Mouse (Mus musculus) ovary, postnatal 10 days (tissue): ENCODE measurements at regions not wholly inside any gene's neighbourhood (a gene's known extent, or its start where the extent isn't known, plus 50 kb on each side); places are given as distances from the start of the nearest gene placed in this dataset.
A peak's percentile ranks its signal among the peaks of the same experiment; 100 is the strongest.
"Not testable (repeated sequence)": the region's sequence is repeated elsewhere in the genome, so short reads cannot be mapped to it uniquely, and the experiment has no call there.

ENCODE experiments used
- DNase-seq: peaks from one replicate; pipeline ENCODE4 v3.0.0; 2022; ENCODE audit warnings: low spot score

DNA sequence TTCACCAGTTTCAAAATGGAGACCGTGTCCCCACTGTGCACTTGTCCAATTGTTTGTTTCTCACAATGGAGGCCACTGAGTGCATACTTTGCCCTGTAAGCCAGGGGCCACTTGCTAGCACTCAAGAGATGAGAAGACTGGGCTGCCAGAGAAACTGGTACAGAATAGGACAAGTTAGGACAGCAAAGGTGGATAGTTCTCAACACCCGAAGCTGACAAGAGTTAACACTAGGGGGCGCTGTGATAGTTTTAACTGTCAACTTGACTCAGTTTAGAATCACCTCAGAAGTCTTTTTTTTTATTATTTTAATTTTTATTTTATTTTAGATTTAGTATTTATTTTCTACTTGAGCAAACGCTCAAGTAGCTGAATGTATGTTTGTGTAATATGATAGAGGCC is 188.2 kb upstream of the Asap2 start:
- DNase-seq: not testable (repeated sequence)

DNA sequence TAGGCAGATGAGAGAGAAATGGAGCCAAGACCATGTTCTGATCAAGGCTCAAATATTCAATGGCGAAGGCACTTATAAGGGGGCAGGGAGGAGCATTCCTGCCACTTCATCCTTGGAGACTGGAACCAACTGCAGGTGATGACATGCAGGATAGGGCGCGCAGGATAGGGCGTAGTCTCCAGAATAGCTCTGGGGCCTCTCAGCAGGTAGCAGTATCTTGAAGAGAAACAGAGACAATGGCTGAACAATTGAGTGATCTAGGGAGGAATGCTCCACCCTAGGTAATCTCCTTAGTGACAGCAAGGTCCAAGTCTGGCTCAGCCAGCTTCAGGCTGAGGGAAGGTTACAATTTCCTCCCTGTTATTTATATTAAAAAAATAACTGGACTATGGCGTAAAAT is 184.8 kb upstream of the Asap2 start:
- not testable (repeated sequence) for DNase-seq

DNA sequence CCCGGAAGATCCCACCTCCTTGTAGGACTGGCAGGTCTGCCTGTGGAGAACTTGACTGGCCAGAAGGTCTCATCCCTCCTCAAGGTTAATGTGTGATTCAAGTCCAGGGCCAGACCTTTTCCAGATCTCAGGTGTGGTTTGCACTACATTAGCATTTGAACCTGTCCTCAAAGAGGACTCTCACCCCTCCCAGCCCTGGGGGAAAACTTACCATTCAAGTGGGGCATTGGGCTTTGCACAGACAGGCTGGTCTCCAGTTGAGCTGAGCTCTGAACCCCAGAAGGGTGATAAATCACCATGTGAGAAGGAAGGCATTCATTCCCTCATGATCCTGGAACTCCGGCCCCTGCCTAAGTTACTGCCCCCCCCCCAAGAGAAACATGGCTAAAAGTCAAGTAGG is 183.6 kb upstream of the Asap2 start:
- DNase-seq: no peak

DNA sequence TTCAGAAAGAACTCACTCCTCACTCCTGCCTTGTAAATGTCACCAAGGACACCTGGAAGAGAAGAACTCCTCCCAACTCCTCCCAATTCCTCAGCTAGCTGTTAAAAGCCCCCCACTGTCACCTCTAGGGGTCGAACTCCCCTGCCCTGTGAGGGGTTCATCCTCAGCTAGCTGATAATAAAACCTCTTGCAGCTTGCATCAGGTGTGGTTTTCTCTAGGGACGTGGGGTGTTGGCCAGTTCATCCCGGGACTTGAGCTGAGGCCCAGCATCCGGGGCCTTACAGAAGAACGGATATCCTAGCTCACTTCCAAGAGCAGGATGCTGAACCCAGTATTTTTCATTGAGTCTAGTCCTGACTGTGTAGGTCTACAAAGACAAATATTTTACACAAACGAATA is 176.4 kb upstream of the Asap2 start:
- not testable (repeated sequence) for DNase-seq

DNA sequence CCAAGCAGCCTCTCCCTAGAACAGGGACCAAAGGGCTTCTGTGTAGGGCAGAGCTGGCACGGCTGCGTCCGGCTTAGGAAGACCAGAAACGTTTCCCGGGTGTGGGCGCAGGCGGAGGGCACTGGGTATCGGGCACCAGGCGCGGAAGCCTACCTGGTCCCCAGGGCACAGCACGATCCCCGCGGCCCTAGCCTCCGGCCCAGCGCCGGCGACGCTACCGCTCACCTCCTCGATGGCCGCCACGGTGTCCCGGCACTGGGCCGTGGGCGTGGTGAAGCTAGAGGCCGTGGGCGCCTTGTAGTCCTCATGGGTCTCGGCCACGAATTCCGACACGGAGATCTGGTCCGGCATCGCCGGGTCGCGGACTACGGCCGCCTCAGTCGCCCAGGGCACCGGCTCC is 175.1 kb upstream of the Asap2 start:
- not testable (repeated sequence) for DNase-seq

DNA sequence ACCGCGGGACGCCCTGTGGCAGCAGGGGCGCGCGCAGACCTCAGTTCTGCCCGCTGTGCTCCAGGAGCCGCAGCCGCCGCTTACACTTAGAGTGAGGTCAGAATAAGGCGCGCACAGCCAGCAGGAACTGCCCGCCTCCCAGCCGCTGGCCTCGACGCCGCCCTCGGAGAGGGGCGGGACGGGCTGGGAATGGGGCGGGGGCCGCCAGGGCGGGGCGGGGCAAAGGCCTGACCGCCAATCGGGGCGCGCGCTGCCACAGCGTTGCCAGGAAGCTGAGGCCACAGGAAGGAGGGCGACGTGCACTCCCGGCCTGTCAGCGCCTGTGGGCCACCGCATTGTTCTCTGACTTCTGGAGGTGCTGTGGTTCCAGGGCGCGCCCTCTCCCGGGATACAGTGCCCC is 174.7 kb upstream of the Asap2 start:
- peak; percentile 6 for DNase-seq

DNA sequence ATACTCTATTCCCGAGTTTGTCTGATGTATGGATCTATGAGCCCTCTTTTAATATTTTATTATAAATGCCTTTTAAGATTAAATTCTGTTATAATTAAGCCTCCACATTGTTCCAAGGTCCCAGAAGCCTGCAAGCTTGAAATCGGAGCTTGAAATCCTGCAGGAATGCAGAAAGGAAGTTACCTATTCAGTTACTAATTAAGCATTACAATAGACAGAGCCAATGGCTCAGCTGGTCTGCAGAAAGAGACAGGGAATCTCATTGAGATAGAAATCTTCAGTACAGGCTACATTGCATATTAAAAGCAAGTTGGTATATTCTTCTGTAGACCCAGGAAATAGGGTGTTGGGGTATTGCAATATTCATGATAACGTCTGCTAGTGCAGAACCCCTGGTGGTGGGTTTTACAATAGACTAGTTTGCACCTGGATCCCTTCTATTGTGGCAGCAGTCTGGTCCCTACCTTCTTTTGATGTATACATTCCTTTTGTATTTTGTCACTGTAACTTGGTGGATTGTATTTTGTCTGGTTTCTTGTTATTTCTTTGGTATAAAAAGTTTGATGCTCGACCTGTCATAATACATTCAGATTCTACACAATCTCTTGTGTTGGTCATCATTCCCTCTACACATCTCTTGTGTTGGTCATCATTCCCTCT is 146.5 kb upstream of the Asap2 start:
- not testable (repeated sequence) for DNase-seq

DNA sequence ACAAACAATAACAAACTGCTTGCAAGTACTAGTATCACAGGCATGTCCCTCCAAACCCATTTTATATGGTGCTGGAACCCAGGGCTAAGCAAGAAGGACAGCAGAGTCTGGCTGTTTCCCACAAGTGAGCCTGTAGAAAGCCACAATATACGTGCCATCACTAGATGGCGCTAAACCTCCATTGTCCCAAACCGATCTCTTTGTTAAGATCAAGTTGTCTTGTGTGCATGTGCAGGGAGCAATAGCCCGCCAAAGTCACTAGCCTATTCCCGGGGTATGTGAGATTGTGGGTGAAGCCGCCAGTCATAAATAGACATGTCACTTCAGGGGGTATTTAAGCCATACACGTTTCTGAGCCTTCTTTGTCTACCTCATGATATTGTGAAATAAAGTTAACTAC is 145.4 kb upstream of the Asap2 start:
- not testable (repeated sequence) for DNase-seq

DNA sequence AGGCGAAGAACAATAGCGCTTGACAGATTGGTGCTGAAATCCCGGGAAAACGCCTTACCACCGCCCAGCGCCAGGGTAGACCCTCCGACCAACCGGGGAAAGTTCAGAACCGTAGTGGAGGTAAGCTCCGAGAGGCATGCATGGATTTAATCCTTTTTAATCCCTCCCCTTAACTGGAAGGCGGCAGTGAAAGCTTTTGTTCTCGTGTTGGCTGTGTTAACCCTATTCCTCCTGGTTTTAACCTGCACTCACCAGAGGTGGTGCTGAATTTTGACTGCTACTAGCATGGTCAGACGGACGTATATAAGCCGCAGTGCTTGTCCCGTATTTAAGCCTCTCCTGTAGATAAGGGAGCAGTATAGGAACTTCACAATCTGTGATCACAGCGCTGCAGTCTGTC is 145.0 kb upstream of the Asap2 start:
- DNase-seq: no peak

DNA sequence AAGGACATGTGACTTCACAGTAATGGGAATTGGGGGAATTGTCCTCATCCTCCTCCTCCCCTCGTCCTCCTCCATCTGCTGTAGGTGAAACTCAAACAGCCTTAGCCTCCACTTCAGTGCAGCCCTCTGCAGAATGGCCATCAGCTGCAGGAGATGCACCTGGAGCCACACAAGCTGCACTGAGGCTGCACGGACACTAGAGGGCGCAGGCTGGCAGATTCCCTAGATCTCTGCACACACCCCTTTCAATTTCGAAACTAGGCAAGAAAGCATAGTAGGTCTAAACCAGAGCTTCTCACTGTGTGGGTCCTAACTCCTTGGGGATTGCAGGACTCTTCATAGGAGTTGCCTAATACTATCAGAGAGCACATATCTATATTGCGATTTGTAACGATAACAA is 106.2 kb upstream of the Asap2 start:
- DNase-seq: not testable (repeated sequence)

DNA sequence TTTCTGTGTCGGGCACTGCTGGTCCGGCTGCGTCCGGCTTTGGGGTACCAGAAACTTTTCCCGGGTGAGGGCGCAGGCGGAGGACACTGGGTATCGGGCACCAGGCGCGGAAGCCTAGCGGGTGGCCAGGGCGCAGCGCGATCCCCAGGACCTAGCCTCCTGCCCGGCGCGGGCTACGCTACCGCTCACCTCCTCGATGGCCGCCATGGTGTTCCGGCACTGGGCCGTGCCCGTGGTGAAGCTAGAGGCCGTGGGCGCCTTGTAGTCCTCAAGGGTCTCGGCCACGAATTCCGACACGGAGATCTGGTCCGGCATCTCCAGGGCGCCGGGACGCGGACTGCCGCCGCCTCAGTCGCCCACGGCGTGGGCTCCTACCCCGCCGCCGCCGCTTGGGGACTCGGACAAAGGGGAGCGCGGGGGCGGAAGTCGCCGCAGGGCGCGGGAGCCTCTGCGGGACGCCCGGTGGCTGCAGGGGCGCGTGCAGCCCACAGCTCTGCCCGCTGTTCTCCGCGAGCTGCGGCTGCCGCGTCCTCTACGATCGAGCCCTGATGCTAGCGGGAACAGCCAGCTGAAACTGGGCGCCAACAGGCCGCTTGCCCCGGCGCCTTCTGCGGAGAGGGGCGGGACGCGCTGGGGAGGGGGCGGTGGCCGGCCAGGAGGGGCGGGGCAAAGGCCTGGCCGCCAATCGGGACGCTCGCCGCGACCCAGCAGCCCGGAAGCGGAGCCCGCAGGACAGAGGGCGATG is 69.4 kb upstream of the Asap2 start:
- DNase-seq: peak; percentile 36

DNA sequence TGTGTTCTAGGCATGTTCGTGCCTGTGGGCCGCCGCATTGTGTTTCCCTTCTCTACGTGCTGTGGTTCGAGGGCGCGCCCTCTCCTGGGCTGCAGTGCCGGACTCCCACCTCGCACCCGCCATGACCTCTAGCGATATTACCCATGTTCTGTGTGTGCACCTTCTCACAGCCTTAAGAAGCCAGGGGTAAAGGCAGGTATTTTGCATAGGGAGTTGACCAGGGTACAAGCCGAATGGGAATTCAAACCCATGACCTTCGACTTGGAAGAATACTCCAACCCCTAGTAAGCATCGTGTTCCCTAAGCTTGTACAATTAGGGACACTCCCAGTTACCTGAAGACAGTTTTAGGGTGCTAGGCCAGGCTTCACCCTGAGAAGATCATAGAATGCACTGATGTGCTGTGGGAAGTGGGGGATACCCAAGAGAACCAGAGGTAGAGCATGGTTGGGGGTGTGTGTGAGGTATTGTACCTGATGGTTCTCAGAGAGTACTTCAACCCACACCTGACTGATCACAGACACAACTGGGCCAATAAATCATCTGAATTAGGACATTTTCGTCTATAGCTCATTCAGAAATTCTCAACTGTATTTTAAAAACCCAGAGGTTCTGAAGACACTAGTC is 68.7 kb upstream of the Asap2 start:
- DNase-seq: peak; percentile 5

DNA sequence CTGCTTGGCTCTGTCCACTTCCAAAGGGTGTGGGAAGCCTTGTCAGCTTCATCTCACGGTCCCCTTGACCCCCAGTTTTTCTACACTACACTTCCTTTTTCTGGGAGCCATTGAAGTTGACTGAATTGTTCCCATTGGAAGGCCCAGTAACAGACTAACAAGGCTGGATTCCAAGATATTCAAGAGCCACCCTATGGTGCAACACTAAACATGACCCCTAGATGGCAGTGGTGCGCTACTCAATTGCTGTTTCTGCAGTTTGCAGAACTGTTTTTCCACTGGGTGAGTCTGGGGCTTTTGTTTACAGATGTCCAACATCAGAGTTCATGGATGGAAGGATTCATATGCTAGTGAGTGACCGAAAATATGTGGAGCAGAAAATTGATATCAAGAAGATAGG is 61.3 kb upstream of the Asap2 start:
- DNase-seq: peak; percentile 5
